In genomic region chr4:102483354-102484018, GRCm38 (mm10) we compare ENCODE assay signal across 17 mouse cellular contexts.
DNase-seq lines count a peak whose midpoint lies in the region; ATAC-seq and TF ChIP-seq lines count a peak whose summit lies in the region.
"Had no signal": no experiment of that assay in that cellular context is flagged by ENCODE, and none has a peak within 500 bp of the region (broad histone marks: within the 10 kb centered on the region; RNA-seq: fewer than 3 reads in every experiment).

No protein-coding gene starts in this region.

- peak; percentile 21 for DNase-seq in hindbrain, embryonic 10.5 days (ENCODE audit: low spot score)
- DNase-seq in hindbrain, postnatal 0 days (ENCODE audit: low spot score), result no peak
- no peak for DNase-seq in midbrain, embryonic 11.5 days (ENCODE audit: low spot score, missing footprints)
- peak; percentile 85 for DNase-seq in brain, adult 2 months (ENCODE audit: low read depth, low spot score)
- no peak for DNase-seq in thymus, postnatal 10 days (ENCODE audit: low spot score in 2 of 2)
- DNase-seq: adrenal gland, postnatal 36 days; cerebellum, adult 8-10 months; gastrocnemius, postnatal 10 days; kidney, adult 11 months; kidney, postnatal 10 days; liver, embryonic 13.5 days; retina, postnatal 1 day; thymus, postnatal 4 days had no signal

- no peak for ATAC-seq in hindbrain, postnatal 0 days
- no peak for ATAC-seq in midbrain, embryonic 11.5 days (ENCODE audit: low FRiP score)
- no peak for ATAC-seq in midbrain, embryonic 16.5 days
- no peak for ATAC-seq in embryonic facial prominence, embryonic 12.5 days (ENCODE audit: insufficient number of reproducible peaks, insufficient read depth, low FRiP score, low TSS enrichment)
- ATAC-seq in forebrain, embryonic 16.5 days, result no peak

- peak overlapping the region; percentile 69 for H3K27ac ChIP-seq in hindbrain, embryonic 10.5 days
- H3K27ac ChIP-seq in hindbrain, postnatal 0 days, result no peak overlapping the region
- H3K27ac ChIP-seq in midbrain, embryonic 11.5 days (ENCODE audit: low read depth, low read length), result no peak overlapping the region
- no peak overlapping the region for H3K27ac ChIP-seq in midbrain, embryonic 16.5 days (ENCODE audit: low read length)
- 0 out of 2 replicates have a peak overlapping the region, but pooled peaks have one; percentile 24 for H3K27ac ChIP-seq in embryonic facial prominence, embryonic 12.5 days
- H3K27ac ChIP-seq in forebrain, embryonic 16.5 days (ENCODE audit: low read length), result no peak overlapping the region
- H3K27ac ChIP-seq: hindbrain, embryonic 14.5 days; liver, embryonic 13.5 days had no signal

- no peaks in the 10 kb centered on the region for H3K36me3 ChIP-seq in hindbrain, embryonic 10.5 days
- no peaks in the 10 kb centered on the region for H3K36me3 ChIP-seq in hindbrain, postnatal 0 days (ENCODE audit: insufficient read depth, low read length)
- no peaks in the 10 kb centered on the region for H3K36me3 ChIP-seq in midbrain, embryonic 11.5 days (ENCODE audit: control insufficient read depth, insufficient read depth, low read length)
- no peaks in the 10 kb centered on the region for H3K36me3 ChIP-seq in midbrain, embryonic 16.5 days (ENCODE audit: control insufficient read depth, insufficient read depth, low read length)
- H3K36me3 ChIP-seq in embryonic facial prominence, embryonic 12.5 days, result no peaks in the 10 kb centered on the region
- H3K36me3 ChIP-seq in forebrain, embryonic 16.5 days (ENCODE audit: control insufficient read depth, insufficient read depth), result no peaks in the 10 kb centered on the region
- H3K36me3 ChIP-seq: liver, embryonic 13.5 days had no signal

- WGBS in hindbrain, embryonic 10.5 days, result 26% methylated on average over 7 of the region's 7 CpGs
- WGBS in hindbrain, postnatal 0 days, result 37% methylated on average over 7 of the region's 7 CpGs
- WGBS in midbrain, embryonic 11.5 days, result 58% methylated on average over 7 of the region's 7 CpGs
- 46% methylated on average over 7 of the region's 7 CpGs for WGBS in midbrain, embryonic 16.5 days
- 20% methylated on average over 7 of the region's 7 CpGs for WGBS in embryonic facial prominence, embryonic 12.5 days
- 46% methylated on average over 7 of the region's 7 CpGs for WGBS in forebrain, embryonic 16.5 days

- H3K4me1 ChIP-seq in hindbrain, embryonic 10.5 days (replicated peaks), result peaks cover 19% of the 10 kb centered on the region
- H3K4me1 ChIP-seq in hindbrain, postnatal 0 days (ENCODE audit: insufficient read depth, low read length), result no peaks in the 10 kb centered on the region
- no peaks in the 10 kb centered on the region for H3K4me1 ChIP-seq in midbrain, embryonic 11.5 days (ENCODE audit: control insufficient read depth, insufficient read depth, low read length)
- H3K4me1 ChIP-seq in midbrain, embryonic 16.5 days (ENCODE audit: control insufficient read depth, insufficient read depth, low read length), result peaks cover 9% of the 10 kb centered on the region
- H3K4me1 ChIP-seq in embryonic facial prominence, embryonic 12.5 days, result peaks cover 4% of the 10 kb centered on the region; the same call in 1 of the 2 replicates
- peaks cover 19% of the 10 kb centered on the region for H3K4me1 ChIP-seq in forebrain, embryonic 16.5 days (replicated peaks; ENCODE audit: control insufficient read depth, insufficient read depth, low read length)
- H3K4me1 ChIP-seq: liver, embryonic 13.5 days had no signal

- no peak overlapping the region for H3K4me2 ChIP-seq in hindbrain, postnatal 0 days (ENCODE audit: low read depth, low read length)
- no peak overlapping the region for H3K4me2 ChIP-seq in midbrain, embryonic 11.5 days
- H3K4me2 ChIP-seq in midbrain, embryonic 16.5 days (ENCODE audit: low read length), result no peak overlapping the region
- H3K4me2 ChIP-seq in embryonic facial prominence, embryonic 12.5 days (replicated peaks), result no peak overlapping the region
- no peak overlapping the region for H3K4me2 ChIP-seq in forebrain, embryonic 16.5 days (ENCODE audit: low read length)
- H3K4me2 ChIP-seq: hindbrain, embryonic 14.5 days; liver, embryonic 13.5 days had no signal

- H3K9me3 ChIP-seq in hindbrain, embryonic 10.5 days, result no peaks in the 10 kb centered on the region
- H3K9me3 ChIP-seq in hindbrain, postnatal 0 days (ENCODE audit: low read length), result no peaks in the 10 kb centered on the region
- no peaks in the 10 kb centered on the region for H3K9me3 ChIP-seq in midbrain, embryonic 11.5 days (ENCODE audit: control insufficient read depth, low read length)
- H3K9me3 ChIP-seq in midbrain, embryonic 16.5 days (replicated peaks; ENCODE audit: control insufficient read depth, low read length, poor library complexity, severe bottlenecking), result no peaks in the 10 kb centered on the region
- no peaks in the 10 kb centered on the region for H3K9me3 ChIP-seq in embryonic facial prominence, embryonic 12.5 days
- no peaks in the 10 kb centered on the region for H3K9me3 ChIP-seq in forebrain, embryonic 16.5 days (ENCODE audit: control insufficient read depth, low read length)
- H3K9me3 ChIP-seq: liver, embryonic 13.5 days had no signal

- TF ChIP-seq CTCF in hindbrain, postnatal 0 days (IDR thresholded peaks at IDR 0.05; ENCODE audit: low read depth), result no peak

- H3K27me3 ChIP-seq in hindbrain, embryonic 10.5 days (ENCODE audit: insufficient read depth, poor library complexity, severe bottlenecking), result no peaks in the 10 kb centered on the region
- H3K27me3 ChIP-seq in hindbrain, postnatal 0 days (ENCODE audit: insufficient read depth, low read length), result no peaks in the 10 kb centered on the region
- H3K27me3 ChIP-seq in midbrain, embryonic 11.5 days (ENCODE audit: control insufficient read depth, insufficient read depth, low read length), result no peaks in the 10 kb centered on the region
- H3K27me3 ChIP-seq in midbrain, embryonic 16.5 days (ENCODE audit: control insufficient read depth, insufficient read depth, low read depth, low read length), result no peaks in the 10 kb centered on the region
- H3K27me3 ChIP-seq in embryonic facial prominence, embryonic 12.5 days, result no peaks in the 10 kb centered on the region
- H3K27me3 ChIP-seq in forebrain, embryonic 16.5 days (replicated peaks; ENCODE audit: control insufficient read depth, insufficient read depth, low read length), result no peaks in the 10 kb centered on the region
- H3K27me3 ChIP-seq: liver, embryonic 13.5 days had no signal

- no peak overlapping the region for H3K9ac ChIP-seq in hindbrain, postnatal 0 days (replicated peaks; ENCODE audit: low read length)
- 0 out of 2 replicates have a peak overlapping the region, but pooled peaks have one; percentile 20 for H3K9ac ChIP-seq in midbrain, embryonic 11.5 days (ENCODE audit: low read length)
- no peak overlapping the region for H3K9ac ChIP-seq in midbrain, embryonic 16.5 days (ENCODE audit: low read depth, low read length)
- H3K9ac ChIP-seq in embryonic facial prominence, embryonic 12.5 days, result no peak overlapping the region
- H3K9ac ChIP-seq in forebrain, embryonic 16.5 days (replicated peaks; ENCODE audit: low read depth, low read length), result no peak overlapping the region
- H3K9ac ChIP-seq: hindbrain, embryonic 14.5 days; liver, embryonic 13.5 days had no signal

- H3K4me3 ChIP-seq in hindbrain, embryonic 10.5 days, result no peak overlapping the region
- no peak overlapping the region for H3K4me3 ChIP-seq in hindbrain, postnatal 0 days (ENCODE audit: low read length)
- no peak overlapping the region for H3K4me3 ChIP-seq in midbrain, embryonic 11.5 days (ENCODE audit: low read depth, low read length)
- no peak overlapping the region for H3K4me3 ChIP-seq in midbrain, embryonic 16.5 days (ENCODE audit: low read depth, low read length)
- H3K4me3 ChIP-seq in embryonic facial prominence, embryonic 12.5 days, result no peak overlapping the region
- H3K4me3 ChIP-seq in forebrain, embryonic 16.5 days (replicated peaks; ENCODE audit: low read length), result no peak overlapping the region
- H3K4me3 ChIP-seq: liver, embryonic 13.5 days had no signal

Comparison
In these comparisons a context has a peak if more than half of its experiments do, and no peak if none do; other contexts are left out.
1. DNase-seq: peak in hindbrain, embryonic 10.5 days (single experiment) and brain, adult 2 months (single experiment); none in hindbrain, postnatal 0 days (single experiment), midbrain, embryonic 11.5 days (single experiment) and thymus, postnatal 10 days (0 of 2).
2. H3K27ac ChIP-seq: peak in hindbrain, embryonic 10.5 days (single experiment) and embryonic facial prominence, embryonic 12.5 days (single experiment); none in hindbrain, postnatal 0 days (single experiment), midbrain, embryonic 11.5 days (single experiment), midbrain, embryonic 16.5 days (single experiment) and forebrain, embryonic 16.5 days (single experiment).